Mouse (Mus musculus): ENCODE data around the gene Olfr599. TPM values are rescaled to one million over a fixed set of nuclear protein-coding genes. Genes with fewer than 3 reads are reported as not detected.
"Not testable (repeated sequence)": the region's sequence is repeated elsewhere in the genome, so short reads cannot be mapped to it uniquely, and the experiment has no call there.

Olfr599 gene
- not detected in 2 replicates for polyA plus RNA-seq (2015; fragmentation: Nextera tagmentation; extraction: Ambion mirVana)

DNA sequence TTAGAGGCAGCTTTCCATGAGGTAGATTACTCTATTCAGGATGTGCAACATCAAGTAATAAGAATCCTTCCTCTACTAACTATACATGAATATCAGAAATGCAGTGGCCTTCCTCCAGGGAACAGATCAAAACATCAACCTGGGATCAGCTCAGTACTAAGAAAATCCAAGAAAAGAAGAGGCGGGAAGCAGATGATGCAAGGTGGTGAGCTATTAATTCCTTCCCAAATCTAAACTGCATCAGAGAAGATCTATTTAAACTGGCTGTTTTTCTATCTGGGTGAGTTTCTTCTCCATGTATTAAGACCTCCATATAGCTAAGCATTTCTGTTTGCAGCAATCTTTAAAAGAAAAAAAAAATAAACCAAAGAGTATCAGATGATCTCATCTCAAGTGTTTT is at the start of gene Olfr599:
Olfr599 (plus strand) TSS at position 301 of the 400 bp plus-strand sequence.
- H3K9me3 ChIP-seq (replicated peaks; ENCODE audit: control insufficient read depth, low read length), result no peaks in the 10 kb centered on the region
- H3K27ac ChIP-seq (ENCODE audit: low read length), result no peak within 1 kb of the TSS
- no peaks in the 10 kb centered on the region for H3K36me3 ChIP-seq (ENCODE audit: control insufficient read depth, insufficient read depth)
- no peak within 1 kb of the TSS for H3K9ac ChIP-seq (ENCODE audit: low read depth, low read length)
- H3K4me1 ChIP-seq (ENCODE audit: control insufficient read depth, low read depth, low read length), result no peaks in the 10 kb centered on the region
- H3K4me3 ChIP-seq (ENCODE audit: low read depth, low read length), result no peak within 1 kb of the TSS
- ATAC-seq (ENCODE audit: low read depth), result no peak
- 72% methylated on average over 1 of the region's 1 CpGs for WGBS (ENCODE audit: insufficient replicate concordance)
- no peaks in the 10 kb centered on the region for H3K27me3 ChIP-seq (ENCODE audit: control insufficient read depth, insufficient read depth, low read depth, low read length)
- H3K4me2 ChIP-seq (ENCODE audit: low read depth, low read length), result no peak within 1 kb of the TSS

DNA sequence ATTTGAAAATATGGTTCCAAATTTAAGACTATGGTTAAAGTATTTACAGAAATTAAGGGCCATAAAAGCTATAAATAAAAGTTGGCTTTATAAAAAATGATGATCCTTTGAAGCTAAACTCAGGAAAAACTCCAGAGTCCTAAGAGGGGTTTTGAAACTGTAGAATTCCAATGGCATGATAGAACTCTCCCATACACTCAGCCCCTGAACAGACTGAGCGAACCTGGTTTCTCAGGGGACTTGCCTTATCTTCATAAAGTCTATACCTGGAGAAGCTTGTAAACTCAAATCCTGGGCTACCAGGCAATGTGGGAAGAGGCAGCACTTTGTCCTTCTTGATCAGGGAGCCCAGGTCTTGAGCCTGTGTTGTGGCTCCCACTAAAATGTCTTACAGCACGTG is 30.4 kb upstream of the Olfr599 start, which contains the start of gene Olfr596:
Olfr596 (plus strand) TSS at position 301 of the 400 bp plus-strand sequence.
- not testable (repeated sequence) for H3K36me3 ChIP-seq (ENCODE audit: control insufficient read depth, insufficient read depth); ATAC-seq (ENCODE audit: low read depth); H3K9me3 ChIP-seq (replicated peaks; ENCODE audit: control insufficient read depth, low read length); H3K27me3 ChIP-seq (ENCODE audit: control insufficient read depth, insufficient read depth, low read depth, low read length); H3K27ac ChIP-seq (ENCODE audit: low read length); H3K4me3 ChIP-seq (ENCODE audit: low read depth, low read length); H3K4me1 ChIP-seq (ENCODE audit: control insufficient read depth, low read depth, low read length); H3K4me2 ChIP-seq (ENCODE audit: low read depth, low read length); H3K9ac ChIP-seq (ENCODE audit: low read depth, low read length)
- WGBS (ENCODE audit: insufficient replicate concordance), result 53% methylated on average over 2 of the region's 2 CpGs

DNA sequence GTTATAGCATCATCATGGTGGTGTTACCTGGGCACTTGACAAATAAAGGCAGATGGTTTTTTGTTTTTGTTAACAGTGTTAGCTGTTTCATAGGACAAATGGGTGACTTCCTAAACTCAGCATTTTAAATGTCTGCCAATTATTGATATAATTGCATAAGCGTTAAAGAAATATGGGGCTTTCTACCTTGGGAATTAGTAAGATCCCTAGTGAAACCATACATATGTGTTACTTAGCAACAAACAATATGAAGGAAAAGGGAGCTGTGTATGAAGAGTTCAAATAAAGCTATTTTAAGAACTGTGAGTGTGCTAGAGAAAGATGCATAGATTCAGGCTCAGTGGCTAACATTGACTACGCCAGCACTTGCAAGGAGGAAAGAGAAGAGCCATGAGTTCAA is 19.7 kb upstream of the Olfr599 start, which contains the start of gene Olfr597:
Olfr597 (plus strand) TSS at position 301 of the 400 bp plus-strand sequence.
- H3K9me3 ChIP-seq (replicated peaks; ENCODE audit: control insufficient read depth, low read length); ATAC-seq (ENCODE audit: low read depth); H3K4me2 ChIP-seq (ENCODE audit: low read depth, low read length); H3K4me1 ChIP-seq (ENCODE audit: control insufficient read depth, low read depth, low read length); H3K27me3 ChIP-seq (ENCODE audit: control insufficient read depth, insufficient read depth, low read depth, low read length); H3K4me3 ChIP-seq (ENCODE audit: low read depth, low read length); H3K27ac ChIP-seq (ENCODE audit: low read length); H3K36me3 ChIP-seq (ENCODE audit: control insufficient read depth, insufficient read depth); H3K9ac ChIP-seq (ENCODE audit: low read depth, low read length): not testable (repeated sequence)
- 68% methylated on average over 2 of the region's 2 CpGs for WGBS (ENCODE audit: insufficient replicate concordance)

DNA sequence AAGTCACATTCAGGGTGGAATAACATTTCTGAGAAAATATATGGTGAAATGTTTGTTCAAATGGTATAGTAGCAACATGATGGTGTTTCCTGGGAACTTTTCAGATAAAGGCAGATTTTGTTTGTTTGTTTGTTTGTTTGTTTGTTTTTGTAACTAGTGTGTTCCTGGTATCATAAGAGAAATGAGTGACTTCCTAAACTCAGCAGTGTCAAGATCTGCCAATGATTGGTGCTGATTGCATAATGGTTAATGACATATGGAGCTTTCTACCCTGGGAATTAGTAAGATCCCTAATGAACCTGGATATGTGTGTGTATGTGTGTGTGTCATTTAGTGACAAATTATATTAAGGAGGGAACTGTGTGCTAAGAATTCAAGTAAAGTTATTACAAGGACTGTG is 12.4 kb upstream of the Olfr599 start, which contains the start of gene Olfr598:
Olfr598 (plus strand) TSS at position 301 of the 400 bp plus-strand sequence.
- H3K36me3 ChIP-seq (ENCODE audit: control insufficient read depth, insufficient read depth), result no peaks in the 10 kb centered on the region
- no peak within 1 kb of the TSS for H3K9ac ChIP-seq (ENCODE audit: low read depth, low read length)
- no peaks in the 10 kb centered on the region for H3K9me3 ChIP-seq (replicated peaks; ENCODE audit: control insufficient read depth, low read length)
- H3K27me3 ChIP-seq (ENCODE audit: control insufficient read depth, insufficient read depth, low read depth, low read length), result no peaks in the 10 kb centered on the region
- ATAC-seq (ENCODE audit: low read depth), result no peak
- no peak within 1 kb of the TSS for H3K4me2 ChIP-seq (ENCODE audit: low read depth, low read length)
- no peak within 1 kb of the TSS for H3K27ac ChIP-seq (ENCODE audit: low read length)
- no peak within 1 kb of the TSS for H3K4me3 ChIP-seq (ENCODE audit: low read depth, low read length)
- no peaks in the 10 kb centered on the region for H3K4me1 ChIP-seq (ENCODE audit: control insufficient read depth, low read depth, low read length)

DNA sequence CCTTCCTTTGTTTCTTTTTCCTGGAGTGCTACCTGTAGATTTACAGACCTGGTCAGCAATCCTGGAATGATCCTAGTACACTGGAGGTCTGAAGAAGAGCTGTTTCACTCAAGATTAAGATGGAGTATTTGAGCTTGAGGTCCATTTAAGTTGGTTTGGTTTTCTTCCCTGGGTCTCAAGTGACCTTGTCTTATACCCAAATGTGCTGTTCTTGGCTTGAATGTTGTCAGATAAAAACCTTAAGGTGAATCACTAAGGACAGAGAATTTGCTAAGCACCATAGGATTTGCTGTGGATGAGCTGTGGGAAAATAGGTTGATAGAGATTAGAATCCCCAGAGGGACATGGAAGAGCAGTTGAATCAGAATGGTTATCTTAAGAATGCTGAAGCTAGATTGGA is 13.9 kb downstream of the Olfr599 start, which contains the start of gene Olfr600:
Olfr600 (minus strand) TSS at position 101 of the 400 bp plus-strand sequence.
- Histone ChIP-seq H3K36me3 (ENCODE audit: control insufficient read depth, insufficient read depth) (no peaks in the 10 kb centered on the region), H3K27ac (ENCODE audit: low read length) (no peak within 1 kb of the TSS), H3K4me1 (ENCODE audit: control insufficient read depth, low read depth, low read length) (no peaks in the 10 kb centered on the region), H3K9ac (ENCODE audit: low read depth, low read length) (no peak within 1 kb of the TSS), H3K9me3 (replicated peaks; ENCODE audit: control insufficient read depth, low read length) (no peaks in the 10 kb centered on the region), H3K27me3 (ENCODE audit: control insufficient read depth, insufficient read depth, low read depth, low read length) (no peaks in the 10 kb centered on the region), H3K4me2 (ENCODE audit: low read depth, low read length) (no peak within 1 kb of the TSS), H3K4me3 (ENCODE audit: low read depth, low read length) (no peak within 1 kb of the TSS)
- ATAC-seq (ENCODE audit: low read depth), result no peak

DNA sequence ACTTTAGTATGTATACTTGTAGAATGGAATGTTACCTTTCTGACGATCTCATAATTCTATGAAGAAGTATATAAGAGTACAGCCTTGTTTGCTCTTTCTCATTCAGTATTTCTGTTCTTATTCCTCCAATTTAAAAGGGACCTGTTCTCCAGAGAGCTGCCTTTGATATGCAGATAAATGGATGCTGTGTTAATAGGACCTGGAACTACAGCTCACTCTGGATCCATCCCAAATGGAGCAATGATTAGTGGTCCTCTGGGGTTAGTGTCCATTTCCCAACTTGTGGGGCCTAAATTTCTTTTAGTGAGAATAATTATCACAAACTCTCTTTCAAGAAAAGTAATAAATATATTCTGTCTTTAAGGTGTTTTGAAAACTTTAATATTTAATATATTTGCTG is 26.8 kb downstream of the Olfr599 start, which contains the start of gene Olfr601:
Olfr601 (minus strand) TSS at position 101 of the 400 bp plus-strand sequence.
- WGBS (ENCODE audit: insufficient replicate concordance), result 61% methylated on average over 1 of the region's 1 CpGs
- no peak for ATAC-seq (ENCODE audit: low read depth)
- Histone ChIP-seq H3K9me3 (replicated peaks; ENCODE audit: control insufficient read depth, low read length) (no peaks in the 10 kb centered on the region), H3K9ac (ENCODE audit: low read depth, low read length) (no peak within 1 kb of the TSS), H3K4me2 (ENCODE audit: low read depth, low read length) (no peak within 1 kb of the TSS), H3K27ac (ENCODE audit: low read length) (no peak within 1 kb of the TSS), H3K4me3 (ENCODE audit: low read depth, low read length) (no peak within 1 kb of the TSS), H3K27me3 (ENCODE audit: control insufficient read depth, insufficient read depth, low read depth, low read length) (no peaks in the 10 kb centered on the region), H3K36me3 (ENCODE audit: control insufficient read depth, insufficient read depth) (no peaks in the 10 kb centered on the region), H3K4me1 (ENCODE audit: control insufficient read depth, low read depth, low read length) (no peaks in the 10 kb centered on the region)

DNA sequence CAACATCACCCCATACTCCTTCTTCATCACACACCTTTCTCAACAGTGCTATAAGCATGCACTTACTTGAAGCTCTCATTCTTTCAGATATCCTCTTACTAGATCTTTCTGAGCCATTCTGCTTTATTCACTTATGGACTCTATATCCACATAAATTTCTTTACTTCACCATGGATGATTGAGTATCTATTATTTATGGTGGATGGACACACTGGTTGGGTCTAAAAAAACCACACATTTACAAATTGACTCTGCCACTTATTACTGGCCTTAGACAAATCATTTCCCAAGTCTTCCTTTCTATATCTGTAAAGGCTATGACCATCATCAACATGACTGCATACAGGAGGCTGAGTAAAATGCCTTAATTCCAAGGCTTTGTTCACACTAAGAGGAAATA is 50.4 kb downstream of the Olfr599 start, which contains the start of gene Olfr603:
Olfr603 (minus strand) TSS at position 101 of the 400 bp plus-strand sequence.
- Histone ChIP-seq H3K9ac (ENCODE audit: low read depth, low read length) (no peak within 1 kb of the TSS), H3K4me1 (ENCODE audit: control insufficient read depth, low read depth, low read length) (no peaks in the 10 kb centered on the region), H3K9me3 (replicated peaks; ENCODE audit: control insufficient read depth, low read length) (no peaks in the 10 kb centered on the region), H3K4me3 (ENCODE audit: low read depth, low read length) (no peak within 1 kb of the TSS), H3K27ac (ENCODE audit: low read length) (no peak within 1 kb of the TSS), H3K4me2 (ENCODE audit: low read depth, low read length) (no peak within 1 kb of the TSS), H3K27me3 (ENCODE audit: control insufficient read depth, insufficient read depth, low read depth, low read length) (no peaks in the 10 kb centered on the region), H3K36me3 (ENCODE audit: control insufficient read depth, insufficient read depth) (no peaks in the 10 kb centered on the region)
- ATAC-seq (ENCODE audit: low read depth), result no peak

Other genes with a start within 250 kb of the Olfr599 start
- gene Olfr585, start 238.2 kb upstream of the Olfr599 start, polyA plus RNA-seq (2015; fragmentation: Nextera tagmentation; extraction: Ambion mirVana), result not detected in 2 replicates
- not detected in 2 replicates for gene Olfr586, start 210.3 kb upstream of the Olfr599 start, polyA plus RNA-seq (2015; fragmentation: Nextera tagmentation; extraction: Ambion mirVana)
- gene Olfr588-ps1, start 195.0 kb upstream of the Olfr599 start, polyA plus RNA-seq (2015; fragmentation: Nextera tagmentation; extraction: Ambion mirVana), result not detected in 2 replicates
- gene Olfr589, start 179.6 kb upstream of the Olfr599 start, polyA plus RNA-seq (2015; fragmentation: Nextera tagmentation; extraction: Ambion mirVana), result not detected in 2 replicates
- not detected in 2 replicates for gene Olfr591, start 157.6 kb upstream of the Olfr599 start, polyA plus RNA-seq (2015; fragmentation: Nextera tagmentation; extraction: Ambion mirVana)
- gene Olfr592, start 151.1 kb upstream of the Olfr599 start, polyA plus RNA-seq (2015; fragmentation: Nextera tagmentation; extraction: Ambion mirVana), result not detected in 2 replicates
- gene Olfr593, start 124.1 kb upstream of the Olfr599 start, polyA plus RNA-seq (2015; fragmentation: Nextera tagmentation; extraction: Ambion mirVana), result not detected in 2 replicates
- not detected in 2 replicates for gene Olfr594, start 118.9 kb upstream of the Olfr599 start, polyA plus RNA-seq (2015; fragmentation: Nextera tagmentation; extraction: Ambion mirVana)
- gene Usp17ld, start 83.4 kb upstream of the Olfr599 start, polyA plus RNA-seq (2015; fragmentation: Nextera tagmentation; extraction: Ambion mirVana), result not detected in 2 replicates
- not detected in 2 replicates for gene Olfr596, start 30.3 kb upstream of the Olfr599 start, polyA plus RNA-seq (2015; fragmentation: Nextera tagmentation; extraction: Ambion mirVana)
- gene Olfr597, start 19.6 kb upstream of the Olfr599 start, polyA plus RNA-seq (2015; fragmentation: Nextera tagmentation; extraction: Ambion mirVana), result not detected in 2 replicates
- gene Olfr598, start 12.3 kb upstream of the Olfr599 start, polyA plus RNA-seq (2015; fragmentation: Nextera tagmentation; extraction: Ambion mirVana), result not detected in 2 replicates
- not detected in 2 replicates for gene Olfr600, start 13.8 kb downstream of the Olfr599 start, polyA plus RNA-seq (2015; fragmentation: Nextera tagmentation; extraction: Ambion mirVana)
- gene Olfr601, start 26.7 kb downstream of the Olfr599 start, polyA plus RNA-seq (2015; fragmentation: Nextera tagmentation; extraction: Ambion mirVana), result not detected in 2 replicates
- not detected in 2 replicates for gene Olfr603, start 50.3 kb downstream of the Olfr599 start, polyA plus RNA-seq (2015; fragmentation: Nextera tagmentation; extraction: Ambion mirVana)
- not detected in 2 replicates for gene Usp17lc, start 79.2 kb downstream of the Olfr599 start, polyA plus RNA-seq (2015; fragmentation: Nextera tagmentation; extraction: Ambion mirVana)
- gene Olfr605, start 109.5 kb downstream of the Olfr599 start, polyA plus RNA-seq (2015; fragmentation: Nextera tagmentation; extraction: Ambion mirVana), result not detected in 2 replicates
- not detected in 2 replicates for gene Olfr606, start 113.1 kb downstream of the Olfr599 start, polyA plus RNA-seq (2015; fragmentation: Nextera tagmentation; extraction: Ambion mirVana)
- gene Olfr607, start 128.2 kb downstream of the Olfr599 start, polyA plus RNA-seq (2015; fragmentation: Nextera tagmentation; extraction: Ambion mirVana), result not detected in 2 replicates
- not detected in 2 replicates for gene Olfr608, start 134.0 kb downstream of the Olfr599 start, polyA plus RNA-seq (2015; fragmentation: Nextera tagmentation; extraction: Ambion mirVana)
- gene Olfr609, start 162.1 kb downstream of the Olfr599 start, polyA plus RNA-seq (2015; fragmentation: Nextera tagmentation; extraction: Ambion mirVana), result not detected in 2 replicates
- gene Olfr610, start 176.2 kb downstream of the Olfr599 start, polyA plus RNA-seq (2015; fragmentation: Nextera tagmentation; extraction: Ambion mirVana), result not detected in 2 replicates
- not detected in 2 replicates for gene Olfr611, start 184.9 kb downstream of the Olfr599 start, polyA plus RNA-seq (2015; fragmentation: Nextera tagmentation; extraction: Ambion mirVana)
- gene Olfr612, start 206.8 kb downstream of the Olfr599 start, polyA plus RNA-seq (2015; fragmentation: Nextera tagmentation; extraction: Ambion mirVana), result not detected in 2 replicates
- not detected in 2 replicates for gene Olfr613, start 212.2 kb downstream of the Olfr599 start, polyA plus RNA-seq (2015; fragmentation: Nextera tagmentation; extraction: Ambion mirVana)
- gene Olfr615, start 220.2 kb downstream of the Olfr599 start, polyA plus RNA-seq (2015; fragmentation: Nextera tagmentation; extraction: Ambion mirVana), result not detected in 2 replicates
- gene Olfr616, start 233.2 kb downstream of the Olfr599 start, polyA plus RNA-seq (2015; fragmentation: Nextera tagmentation; extraction: Ambion mirVana), result not detected in 2 replicates
- gene Olfr617, start 237.1 kb downstream of the Olfr599 start, polyA plus RNA-seq (2015; fragmentation: Nextera tagmentation; extraction: Ambion mirVana), result not detected in 2 replicates